Mouse (Mus musculus): ENCODE measurements around the gene Olfr937.

Olfr937 gene

DNA sequence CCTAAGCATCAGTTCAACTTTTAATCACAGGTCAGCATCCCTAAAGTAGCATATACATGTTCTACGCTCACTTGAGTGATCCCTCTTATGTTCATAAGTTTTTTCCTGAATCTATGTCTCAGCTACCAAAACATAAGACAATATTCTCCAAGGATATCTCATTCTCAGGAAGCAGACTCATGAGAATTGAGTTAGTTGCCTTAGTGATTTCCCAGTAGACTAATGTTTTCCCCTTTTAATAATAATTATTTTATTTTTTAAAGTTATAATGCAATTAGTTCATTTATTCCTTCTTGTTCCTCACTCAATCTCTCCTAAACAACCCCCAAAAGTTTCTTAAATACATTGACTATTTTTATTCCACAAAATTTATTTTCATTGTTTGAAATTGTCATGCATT, at the start of gene Olfr937:
Gene Olfr937 (minus strand): TSS at position 101 of the 400 bp plus-strand sequence.
- no peak for DNase-seq

DNA sequence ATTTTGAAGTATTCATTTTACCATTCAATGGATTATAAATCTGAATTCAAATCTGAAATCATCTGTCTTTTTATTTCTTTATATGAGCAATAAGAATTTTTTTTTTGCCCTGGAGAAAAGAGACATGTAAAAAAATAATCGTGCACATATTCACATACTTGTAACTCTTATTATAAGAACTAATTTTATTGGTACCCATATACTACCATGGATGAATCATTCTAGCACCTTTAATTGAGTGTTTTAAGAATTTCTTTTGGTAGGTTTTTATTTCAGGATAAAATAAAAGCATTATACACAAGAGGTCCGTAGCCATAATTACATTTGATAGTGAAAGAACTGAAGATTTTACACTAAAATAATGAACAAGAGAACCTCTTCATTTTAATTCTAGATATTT, 14.0 kb upstream of the Olfr937 start, which contains the start of gene Olfr938:
Gene Olfr938 (minus strand): TSS at position 101 of the 400 bp plus-strand sequence.
- no peak for DNase-seq

DNA sequence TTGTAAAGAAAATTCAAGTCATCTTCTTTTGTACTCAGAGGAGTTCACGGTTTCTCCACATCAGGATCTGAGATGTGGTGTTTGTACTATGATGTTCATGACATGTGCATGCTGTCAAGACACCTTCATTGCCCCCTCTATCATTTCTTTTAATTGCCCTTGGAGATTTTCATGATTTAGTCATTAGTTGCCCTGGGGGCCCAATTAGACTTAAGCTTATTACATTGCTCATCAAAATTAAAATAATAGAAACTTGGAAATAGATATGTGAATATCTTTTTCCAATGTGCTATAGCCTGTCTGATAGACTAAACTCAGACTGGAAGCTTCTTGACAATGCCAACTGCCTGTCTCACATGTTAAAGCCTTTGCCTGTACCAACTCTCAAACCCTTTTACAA, 41.5 kb downstream of the Olfr937 start, which contains the start of gene Olfr146:
Gene Olfr146 (minus strand): TSS at position 101 of the 400 bp plus-strand sequence.
- DNase-seq = no peak
